Mouse (Mus musculus): ENCODE measurements around the gene Litaf. TPM values are rescaled to one million over a fixed set of nuclear protein-coding genes. Genes with fewer than 3 reads are reported as not detected.
"Not testable (repeated sequence)": the region's sequence is repeated elsewhere in the genome, so short reads cannot be mapped to it uniquely, and the experiment has no call there.

Litaf gene
- polyA plus RNA-seq, 1 experiment from 2014 or later, result 106 TPM

- Histone ChIP-seq H3K4me3 (ENCODE audit: low read depth, low read length) (no peak overlapping the region), H3K4me2 (replicated peaks; ENCODE audit: low read depth, low read length) (no peak overlapping the region), H3K27me3 (replicated peaks; ENCODE audit: insufficient read depth, low read length) (no peaks in the 10 kb centered on the region), H3K9ac (replicated peaks; ENCODE audit: low read depth) (no peak overlapping the region), H3K36me3 (ENCODE audit: insufficient read depth, low read length) (peaks cover 27% of the 10 kb centered on the region), H3K9me3 (ENCODE audit: low read length) (no peaks in the 10 kb centered on the region), H3K27ac (ENCODE audit: low read length) (no peak overlapping the region), H3K4me1 (ENCODE audit: insufficient read depth, low read depth, low read length) (no peaks in the 10 kb centered on the region)
- ATAC-seq (no peak), DNase-seq (ENCODE audit: low spot score) (no peak)
- TF ChIP-seq CTCF (IDR thresholded peaks at IDR 0.05), result no peak
- no peak for TF ChIP-seq EP300 (IDR thresholded peaks at IDR 0.05)
- WGBS, result 80% methylated on average over 2 of the region's 2 CpGs
Observed at GRCm38 (mm10) chr16:10965034-10965433, 100.9 kb downstream of the Litaf start.

- 93% methylated on average over 10 of the region's 10 CpGs for WGBS
- ATAC-seq (no peak), DNase-seq (ENCODE audit: low spot score) (no peak)
- Histone ChIP-seq H3K4me2 (replicated peaks; ENCODE audit: low read depth, low read length) (no peak overlapping the region), H3K4me3 (ENCODE audit: low read depth, low read length) (no peak overlapping the region), H3K9me3 (ENCODE audit: low read length) (no peaks in the 10 kb centered on the region), H3K27me3 (replicated peaks; ENCODE audit: insufficient read depth, low read length) (no peaks in the 10 kb centered on the region), H3K9ac (replicated peaks; ENCODE audit: low read depth) (no peak overlapping the region), H3K4me1 (ENCODE audit: insufficient read depth, low read depth, low read length) (no peaks in the 10 kb centered on the region), H3K36me3 (ENCODE audit: insufficient read depth, low read length) (peaks cover 31% of the 10 kb centered on the region), H3K27ac (ENCODE audit: low read length) (no peak overlapping the region)
- no peak for TF ChIP-seq CTCF (IDR thresholded peaks at IDR 0.05)
- no peak for TF ChIP-seq EP300 (IDR thresholded peaks at IDR 0.05)
Observed at GRCm38 (mm10) chr16:10960916-10961315, 105.0 kb downstream of the Litaf start.

GRCm38 (mm10) chr16:10958763-10959440 is 107.1 kb downstream of the Litaf start:
- ATAC-seq (no peak), DNase-seq (ENCODE audit: low spot score) (no peak)
- 69% methylated on average over 7 of the region's 7 CpGs for WGBS
- Histone ChIP-seq H3K4me2 (replicated peaks; ENCODE audit: low read depth, low read length) (no peak overlapping the region), H3K27me3 (replicated peaks; ENCODE audit: insufficient read depth, low read length) (no peaks in the 10 kb centered on the region), H3K9ac (replicated peaks; ENCODE audit: low read depth) (no peak overlapping the region), H3K9me3 (ENCODE audit: low read length) (no peaks in the 10 kb centered on the region), H3K4me3 (ENCODE audit: low read depth, low read length) (no peak overlapping the region), H3K4me1 (ENCODE audit: insufficient read depth, low read depth, low read length) (no peaks in the 10 kb centered on the region), H3K36me3 (ENCODE audit: insufficient read depth, low read length) (peaks cover 31% of the 10 kb centered on the region), H3K27ac (ENCODE audit: low read length) (no peak overlapping the region)
- TF ChIP-seq CTCF (IDR thresholded peaks at IDR 0.05) (no peak), EP300 (IDR thresholded peaks at IDR 0.05) (no peak)

GRCm38 (mm10) chr16:10958307-10958706 is 107.7 kb downstream of the Litaf start:
- H3K27me3 ChIP-seq (replicated peaks; ENCODE audit: insufficient read depth, low read length); H3K9ac ChIP-seq (replicated peaks; ENCODE audit: low read depth); ATAC-seq; H3K9me3 ChIP-seq (ENCODE audit: low read length); DNase-seq (ENCODE audit: low spot score); H3K27ac ChIP-seq (ENCODE audit: low read length); H3K4me3 ChIP-seq (ENCODE audit: low read depth, low read length); H3K4me2 ChIP-seq (replicated peaks; ENCODE audit: low read depth, low read length); H3K4me1 ChIP-seq (ENCODE audit: insufficient read depth, low read depth, low read length): not testable (repeated sequence)
- WGBS, result 98% methylated on average over 12 of the region's 12 CpGs
- peaks cover 27% of the 10 kb centered on the region for H3K36me3 ChIP-seq (ENCODE audit: insufficient read depth, low read length)

GRCm38 (mm10) chr16:10957794-10958193 is 108.2 kb downstream of the Litaf start:
- Histone ChIP-seq H3K27ac (ENCODE audit: low read length) (no peak overlapping the region), H3K4me3 (ENCODE audit: low read depth, low read length) (no peak overlapping the region), H3K9ac (replicated peaks; ENCODE audit: low read depth) (no peak overlapping the region), H3K36me3 (ENCODE audit: insufficient read depth, low read length) (peaks cover 24% of the 10 kb centered on the region; the same call in 1 of the 2 replicates), H3K9me3 (ENCODE audit: low read length) (no peaks in the 10 kb centered on the region), H3K27me3 (replicated peaks; ENCODE audit: insufficient read depth, low read length) (no peaks in the 10 kb centered on the region), H3K4me2 (replicated peaks; ENCODE audit: low read depth, low read length) (no peak overlapping the region), H3K4me1 (ENCODE audit: insufficient read depth, low read depth, low read length) (no peaks in the 10 kb centered on the region)
- no peak for ATAC-seq
- WGBS, result 85% methylated on average over 3 of the region's 3 CpGs
- TF ChIP-seq EP300 (IDR thresholded peaks at IDR 0.05) (no peak), CTCF (IDR thresholded peaks at IDR 0.05) (no peak)
- DNase-seq (ENCODE audit: low spot score), result no peak

GRCm38 (mm10) chr16:10956938-10957685 is 108.8 kb downstream of the Litaf start:
- WGBS, result 79% methylated on average over 8 of the region's 8 CpGs
- no peaks in the 10 kb centered on the region for H3K27me3 ChIP-seq (replicated peaks; ENCODE audit: insufficient read depth, low read length)
- no peaks in the 10 kb centered on the region for H3K9me3 ChIP-seq (ENCODE audit: low read length)
- no peak overlapping the region for H3K4me3 ChIP-seq (ENCODE audit: low read depth, low read length)
- H3K9ac ChIP-seq (replicated peaks; ENCODE audit: low read depth), result no peak overlapping the region
- TF ChIP-seq CTCF (IDR thresholded peaks at IDR 0.05), result no peak
- TF ChIP-seq EP300 (IDR thresholded peaks at IDR 0.05), result no peak
- no peak for ATAC-seq
- H3K4me1 ChIP-seq (ENCODE audit: insufficient read depth, low read depth, low read length), result no peaks in the 10 kb centered on the region
- no peak overlapping the region for H3K27ac ChIP-seq (ENCODE audit: low read length)
- H3K36me3 ChIP-seq (ENCODE audit: insufficient read depth, low read length), result peaks cover 24% of the 10 kb centered on the region; the same call in 1 of the 2 replicates
- H3K4me2 ChIP-seq (replicated peaks; ENCODE audit: low read depth, low read length), result no peak overlapping the region
- DNase-seq (ENCODE audit: low spot score), result no peak
